Mouse (Mus musculus) forelimb bud, embryonic 11.5 days (tissue): ENCODE measurements at regions not wholly inside any gene's neighbourhood (a gene's known extent, or its start where the extent isn't known, plus 50 kb on each side); places are given as distances from the start of the nearest gene placed in this dataset.

ENCODE experiments used
- DNase-seq: peaks from one replicate; pipeline ENCODE4 v3.0.0-alpha.2; 2012; ENCODE audit warnings: low read depth, low spot score

DNA sequence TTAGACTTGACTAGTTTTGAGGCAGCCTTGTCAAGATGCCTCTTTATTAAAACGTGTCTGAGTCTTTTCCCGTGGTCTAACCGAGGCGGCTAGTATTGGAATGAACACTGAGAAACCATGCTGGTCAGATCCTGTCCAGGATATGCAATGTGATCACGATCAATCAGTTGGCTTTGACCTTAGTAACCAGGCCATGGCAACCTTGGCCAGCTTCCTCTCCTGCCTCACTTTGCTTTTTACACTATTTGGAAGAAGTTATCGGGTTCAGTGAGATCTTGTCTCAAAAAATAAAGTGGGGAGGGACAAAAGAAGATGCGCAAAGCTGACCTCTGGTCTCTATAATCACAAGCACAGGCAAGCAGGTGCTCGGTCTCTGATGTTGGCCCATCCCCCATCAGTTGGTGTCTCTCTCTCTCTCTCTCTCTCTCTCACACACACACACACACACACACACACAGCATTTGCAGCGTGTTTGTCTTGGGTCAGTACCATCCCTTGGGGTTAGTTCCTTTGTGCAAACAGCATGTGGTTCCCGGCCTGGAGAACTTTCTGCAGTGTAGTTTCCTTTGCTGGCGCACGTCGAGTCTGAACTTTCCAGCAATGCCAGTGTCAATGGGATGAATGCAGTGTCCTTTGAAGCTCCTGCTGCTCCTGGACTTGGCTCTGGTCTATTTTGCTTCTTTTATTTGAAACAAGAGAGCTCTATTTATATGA, 117.6 kb upstream of the Spdye4c start:
- DNase-seq: no peak

DNA sequence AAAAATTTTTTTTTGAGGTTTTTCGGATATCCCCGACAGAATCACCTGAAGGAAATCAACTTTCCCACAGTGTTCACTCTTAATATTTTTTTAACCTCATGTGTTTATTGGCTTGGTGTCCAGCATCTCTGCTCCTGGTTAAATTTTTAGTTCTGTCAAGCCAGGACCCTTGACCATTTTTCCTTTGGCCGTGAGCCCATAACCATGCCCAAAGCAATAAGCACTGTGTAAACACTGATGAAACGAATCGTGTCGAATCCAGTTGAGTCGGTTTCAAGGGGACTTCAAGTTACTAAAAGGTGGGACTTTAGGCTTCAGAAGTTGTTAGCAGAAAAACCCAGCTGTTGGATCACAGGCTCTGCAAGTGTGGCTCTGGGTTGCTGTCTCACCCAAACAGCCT, 117.0 kb upstream of the Spdye4c start:
- DNase-seq: no peak

DNA sequence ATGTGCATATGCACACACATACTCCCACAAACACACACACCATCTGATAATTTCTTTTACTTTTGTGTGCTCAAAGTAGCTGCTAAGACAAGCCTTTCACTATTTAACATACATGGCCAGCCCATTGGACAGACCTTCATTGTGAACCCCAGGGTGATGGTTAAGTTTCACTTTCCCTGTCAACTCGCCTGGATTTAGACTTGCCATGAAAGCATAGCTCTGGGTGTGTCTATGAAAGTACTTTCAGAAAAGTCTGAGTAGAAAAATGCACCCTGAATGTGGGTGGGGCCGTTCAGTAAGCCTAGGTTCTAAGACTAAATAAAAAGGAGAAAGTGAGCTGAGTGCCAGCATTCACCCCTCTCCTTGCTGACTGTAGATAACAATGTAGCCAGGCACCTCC, 113.8 kb upstream of the Spdye4c start:
- no peak for DNase-seq

DNA sequence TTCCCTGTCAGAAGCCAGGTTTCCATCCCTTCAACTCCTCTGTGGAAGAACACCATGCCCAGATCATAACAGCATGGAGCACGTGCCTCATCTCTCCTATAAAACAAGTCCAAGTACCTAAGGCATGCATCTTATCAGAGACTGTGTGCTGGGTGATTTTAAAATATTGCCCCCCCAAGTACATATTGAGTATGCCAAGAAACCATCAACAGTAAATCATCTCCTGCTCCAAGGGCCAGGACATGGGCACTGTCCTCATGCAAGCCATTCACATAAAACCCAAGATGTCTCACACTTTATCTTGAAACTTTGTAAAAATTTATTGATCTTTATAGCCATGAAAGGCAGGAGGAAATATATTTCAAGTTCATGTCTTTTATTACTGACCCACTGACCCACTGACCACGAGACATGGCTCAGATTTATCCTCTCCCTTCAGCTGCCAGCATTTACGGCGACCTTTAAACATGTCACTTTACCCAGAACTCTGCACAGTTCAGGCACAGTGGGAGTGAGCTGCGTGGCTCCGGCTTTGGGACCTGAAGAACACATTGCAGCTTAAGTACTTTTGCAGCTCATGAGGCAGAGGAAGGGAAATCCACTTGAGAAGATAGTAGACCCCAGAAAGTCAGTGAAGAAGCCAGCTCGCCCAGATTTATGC, 99.7 kb upstream of the Spdye4c start:
- DNase-seq: no peak

GRCm38 (mm10) chr2:128493871-128494270, 97.1 kb upstream of the Spdye4c start:
- DNase-seq: no peak

DNA sequence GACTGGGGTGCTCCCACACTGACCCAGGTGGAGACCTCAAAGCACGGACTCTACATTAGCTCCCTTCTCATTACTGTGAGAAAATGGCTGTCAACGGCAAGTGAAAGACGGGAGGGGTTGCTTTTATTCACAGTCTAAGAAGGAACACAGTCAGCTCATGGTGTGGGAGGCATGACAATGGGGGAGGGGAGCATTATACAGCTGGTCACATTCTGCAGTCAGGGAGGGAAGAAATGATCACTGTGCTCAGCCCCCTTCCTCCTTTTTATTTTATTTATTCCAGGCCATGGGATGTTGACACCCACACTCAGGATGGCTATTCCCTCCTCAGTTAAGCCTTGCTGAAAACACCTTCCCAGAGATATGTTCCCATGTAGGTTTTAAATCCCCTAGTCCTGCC, 93.1 kb upstream of the Spdye4c start:
- DNase-seq: no peak

DNA sequence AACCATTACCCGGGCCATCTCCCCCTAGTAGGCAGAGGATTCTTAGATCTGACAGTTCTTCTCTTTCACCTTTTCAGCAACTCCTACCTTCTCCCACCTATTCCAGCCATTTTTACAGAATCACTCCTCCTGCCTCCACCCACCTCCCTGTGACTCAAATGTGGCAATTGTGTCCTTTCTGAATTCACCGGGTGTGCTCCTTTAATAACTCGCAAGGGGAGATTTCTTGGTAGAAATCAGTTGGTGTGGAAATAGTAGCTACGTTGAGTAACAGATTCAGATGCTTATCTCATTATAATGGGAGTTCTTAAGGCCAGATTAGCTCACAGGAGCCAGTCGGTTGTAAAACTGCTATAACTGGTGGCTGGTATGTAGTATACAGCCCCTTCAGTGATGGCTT, 92.4 kb upstream of the Spdye4c start:
- no peak for DNase-seq

- no peak for DNase-seq
Measured at GRCm38 (mm10) chr2:128499575-128500184, 91.3 kb upstream of the Spdye4c start.

- DNase-seq: no peak
Measured at GRCm38 (mm10) chr2:128502676-128503075, 88.3 kb upstream of the Spdye4c start.

DNA sequence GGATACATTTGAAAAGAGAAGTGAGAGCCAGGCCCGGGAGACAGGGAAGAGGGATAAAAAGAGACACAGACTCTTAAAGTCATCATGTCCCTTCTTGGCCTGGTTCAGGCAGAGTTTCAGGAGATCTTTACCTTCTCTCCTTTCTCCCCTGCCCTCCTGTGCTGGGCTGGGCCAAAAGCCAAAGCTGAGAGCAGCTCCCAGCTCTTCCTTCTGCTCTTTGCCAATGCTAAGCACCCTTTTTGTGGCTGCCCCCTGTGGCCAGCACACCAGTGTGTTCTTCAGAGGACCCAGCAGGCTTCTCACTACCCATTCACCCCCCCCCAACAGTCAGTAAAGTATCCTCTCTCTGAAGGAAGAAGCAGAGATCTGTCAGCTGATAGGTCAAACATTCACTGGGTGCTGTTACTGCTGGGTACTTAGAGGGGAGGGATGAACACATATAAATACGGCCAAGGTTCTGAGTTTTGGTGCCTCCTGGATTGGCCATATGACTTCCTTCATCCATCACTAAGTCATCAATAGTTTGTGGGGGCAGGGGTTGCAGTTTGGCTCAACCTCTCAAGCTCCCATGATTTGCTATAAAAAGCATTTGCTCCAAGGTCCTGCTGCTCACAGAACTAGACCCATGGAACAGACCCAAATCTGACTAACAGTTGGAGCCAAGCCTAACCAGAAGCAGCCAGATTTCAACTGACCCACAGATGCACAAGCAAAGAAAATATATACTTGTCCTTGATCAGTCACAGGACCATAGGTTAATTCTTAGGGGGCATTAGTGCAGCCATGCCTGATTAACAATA, 87.7 kb upstream of the Spdye4c start:
- no peak for DNase-seq

DNA sequence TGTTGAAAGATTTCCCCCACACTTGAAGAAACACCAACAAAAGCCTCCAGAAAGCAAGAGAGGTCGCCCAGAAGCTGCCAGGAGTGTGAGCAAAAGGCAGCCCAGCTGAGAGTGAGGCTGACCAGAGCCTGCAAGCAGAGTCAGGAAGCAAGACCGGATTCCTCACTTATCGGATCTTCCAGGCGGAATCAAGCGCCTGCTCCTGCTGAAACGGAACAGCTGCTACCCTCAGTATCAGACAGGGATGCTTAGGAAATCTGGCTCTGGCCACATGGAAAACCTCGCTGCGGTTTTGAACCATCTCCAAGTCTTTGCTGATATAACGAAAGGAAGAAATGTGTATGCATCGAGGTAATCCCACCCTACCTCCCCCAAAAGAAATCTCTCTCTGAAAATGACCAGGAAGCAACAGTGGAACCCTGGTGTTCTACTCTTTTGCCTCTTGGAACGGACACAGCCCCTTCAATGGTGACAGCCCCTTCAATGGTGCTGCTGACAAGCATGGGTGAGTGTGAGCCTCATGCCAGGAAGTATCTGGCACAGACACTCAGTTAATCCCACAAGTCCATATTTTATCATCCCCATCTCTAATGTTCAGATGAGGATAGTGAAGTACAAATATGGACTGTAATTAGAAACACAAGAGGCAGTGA, 83.3 kb upstream of the Spdye4c start:
- no peak for DNase-seq

GRCm38 (mm10) chr2:128508244-128508605, 82.8 kb upstream of the Spdye4c start:
- DNase-seq: no peak

GRCm38 (mm10) chr2:128511291-128511690, 79.7 kb upstream of the Spdye4c start:
- DNase-seq: no peak

DNA sequence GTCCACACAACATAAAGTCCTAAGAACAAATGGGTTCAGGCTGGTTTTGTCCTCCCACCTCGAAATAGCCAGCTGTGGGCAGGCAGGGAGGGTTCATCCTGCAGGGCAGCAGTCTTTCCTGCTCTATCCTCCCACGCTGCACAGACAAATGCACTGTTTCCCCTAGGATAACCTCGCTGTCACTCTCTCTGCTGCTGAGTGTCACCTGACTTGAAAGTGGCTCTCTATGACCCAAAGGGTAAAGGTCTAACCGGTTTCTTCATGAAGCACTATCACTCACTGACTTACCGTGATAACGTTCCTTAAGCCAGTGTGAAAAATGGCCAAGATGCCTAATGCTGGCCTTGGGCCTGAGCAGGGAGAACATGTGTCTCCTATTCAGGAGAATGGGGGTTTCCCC, 78.2 kb upstream of the Spdye4c start:
- no peak for DNase-seq

DNA sequence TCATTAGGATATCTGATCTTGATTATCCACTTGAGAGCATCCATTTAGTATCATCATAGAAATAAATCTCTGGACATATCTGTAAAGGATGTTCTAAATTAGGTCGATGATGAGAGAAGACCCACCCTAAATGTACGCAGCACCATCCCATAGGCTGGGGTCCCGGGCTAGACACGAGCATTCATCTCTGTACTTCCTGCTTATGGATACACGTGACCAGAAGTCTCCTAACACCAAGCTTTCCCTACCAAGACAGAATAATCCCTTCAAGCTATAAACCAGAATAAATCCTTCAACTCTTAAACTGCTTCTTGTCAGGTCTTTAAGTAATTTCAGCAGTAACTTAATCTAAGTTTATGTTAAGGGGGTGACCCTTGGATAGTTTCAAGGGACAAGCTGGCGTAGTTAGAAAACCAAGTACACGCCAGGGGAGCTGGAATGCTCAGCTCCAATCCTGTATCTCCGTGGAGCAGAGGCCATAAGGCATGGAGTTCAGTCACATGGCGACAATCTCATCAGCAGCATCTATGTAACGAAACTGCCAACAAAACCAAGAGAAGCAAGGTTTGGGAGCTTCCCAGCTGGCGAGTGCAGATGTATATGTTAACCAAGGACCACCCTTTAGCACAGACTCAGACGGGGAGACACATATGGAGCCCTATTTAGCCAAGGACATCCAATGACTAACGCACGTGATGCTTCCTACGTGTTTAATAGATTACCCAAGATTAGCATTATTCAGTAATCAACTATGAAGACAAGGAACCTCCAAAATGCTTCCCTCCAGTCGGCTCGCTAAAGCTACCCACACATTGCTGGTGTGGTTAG, 76.3 kb upstream of the Spdye4c start:
- no peak for DNase-seq

- no peak for DNase-seq
Measured at GRCm38 (mm10) chr2:128515701-128516100, 75.3 kb upstream of the Spdye4c start.

- no peak for DNase-seq
Measured at GRCm38 (mm10) chr2:128516694-128517093, 74.3 kb upstream of the Spdye4c start.

DNA sequence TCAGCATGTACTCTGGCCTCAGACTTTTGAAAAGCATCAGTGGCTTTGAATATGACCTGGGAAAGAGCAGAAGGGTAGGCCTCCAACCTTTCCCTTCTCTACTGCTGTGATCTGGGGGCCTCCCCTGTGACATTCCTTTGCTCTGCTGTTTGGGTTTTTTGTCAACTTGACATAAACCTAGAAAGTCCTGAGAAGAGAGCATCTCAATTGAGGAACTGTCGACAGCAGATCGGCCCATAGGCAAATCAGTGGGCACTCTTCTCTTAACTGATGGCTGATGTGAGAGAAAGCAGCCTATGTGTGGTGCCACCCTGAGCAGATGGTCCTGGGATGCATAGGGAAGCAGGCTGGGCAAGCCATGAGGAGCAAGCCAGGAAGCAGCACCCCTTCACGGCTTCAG, 72.9 kb upstream of the Spdye4c start:
- no peak for DNase-seq

DNA sequence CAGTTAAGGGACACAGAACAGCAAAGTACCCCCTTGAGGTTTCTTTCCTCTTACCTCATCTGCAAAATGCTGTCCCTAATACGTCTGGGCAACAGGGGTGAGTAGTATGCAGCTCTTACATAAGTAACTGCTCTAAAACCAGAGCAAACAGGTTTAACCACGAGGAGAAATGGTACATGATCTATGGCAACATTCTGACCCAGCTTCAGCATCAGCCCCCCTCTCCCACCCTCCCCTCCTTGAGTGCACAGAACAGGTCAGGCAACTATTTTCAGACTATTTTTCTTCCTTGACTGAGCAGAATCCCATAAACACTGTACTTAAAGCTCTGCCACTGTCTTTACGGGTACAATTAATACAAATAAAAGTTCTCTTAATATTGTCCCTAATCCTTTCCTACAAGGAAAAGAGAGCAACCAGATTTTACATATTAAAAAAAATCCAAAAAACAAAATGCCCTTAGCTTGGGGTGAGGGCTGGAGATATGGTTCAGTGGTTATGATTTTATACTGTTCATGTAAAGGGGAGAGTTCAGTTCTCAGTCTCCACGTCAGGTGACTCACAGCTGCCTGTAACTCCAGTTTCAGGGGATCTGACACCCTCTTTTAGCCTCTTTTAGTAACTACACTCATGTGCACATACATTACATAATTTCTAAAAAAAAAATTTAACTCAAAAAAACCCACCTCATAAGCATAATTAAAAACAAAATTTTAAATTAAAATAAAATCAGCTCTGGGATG, 69.1 kb upstream of the Spdye4c start:
- peak; percentile 8 for DNase-seq

- no peak for DNase-seq
Measured at GRCm38 (mm10) chr2:128523425-128524108, 67.4 kb upstream of the Spdye4c start.
